Mouse (Mus musculus): ENCODE results near the gene Ip6k3.

The Ip6k3 gene

GRCm38 (mm10) chr17:27167545-27167944, at the start of gene Ip6k3:
TSS of gene Ip6k3 (minus strand) at chr17:27167795.
- DNase-seq = peak; percentile 80 to 81

- DNase-seq = peak; percentile 76 to 84
Measured at GRCm38 (mm10) chr17:27212768-27213525, 45.4 kb upstream of the Ip6k3 start.

DNA sequence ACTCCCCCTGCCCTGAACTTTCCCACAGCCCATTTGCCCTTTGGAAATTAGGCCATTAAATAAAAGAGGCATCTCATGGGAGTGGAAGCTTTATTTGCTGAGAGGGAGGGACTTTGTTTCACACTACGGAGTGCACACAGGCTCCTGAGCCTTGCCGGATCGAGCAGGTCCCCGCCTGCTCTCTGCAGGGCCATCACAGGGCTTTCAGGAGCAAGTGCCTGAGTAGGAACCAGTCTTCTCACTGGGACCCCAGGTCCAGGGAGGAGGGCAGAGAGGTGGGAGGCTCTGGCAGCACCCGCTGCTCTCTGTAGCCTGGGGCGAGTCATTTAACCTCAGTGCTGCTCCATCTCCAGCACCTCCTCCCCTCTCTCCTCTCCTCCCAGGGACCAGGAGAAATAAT, 44.4 kb upstream of the Ip6k3 start:
- no peak for DNase-seq

GRCm38 (mm10) chr17:27207113-27207707, 39.6 kb upstream of the Ip6k3 start:
- DNase-seq = no peak

- peak; percentile 97 to 98 for DNase-seq
Measured at GRCm38 (mm10) chr17:27204075-27204909, 36.7 kb upstream of the Ip6k3 start, which contains the start of gene Lemd2. TSS of gene Lemd2 (minus strand) at chr17:27204469.

DNA sequence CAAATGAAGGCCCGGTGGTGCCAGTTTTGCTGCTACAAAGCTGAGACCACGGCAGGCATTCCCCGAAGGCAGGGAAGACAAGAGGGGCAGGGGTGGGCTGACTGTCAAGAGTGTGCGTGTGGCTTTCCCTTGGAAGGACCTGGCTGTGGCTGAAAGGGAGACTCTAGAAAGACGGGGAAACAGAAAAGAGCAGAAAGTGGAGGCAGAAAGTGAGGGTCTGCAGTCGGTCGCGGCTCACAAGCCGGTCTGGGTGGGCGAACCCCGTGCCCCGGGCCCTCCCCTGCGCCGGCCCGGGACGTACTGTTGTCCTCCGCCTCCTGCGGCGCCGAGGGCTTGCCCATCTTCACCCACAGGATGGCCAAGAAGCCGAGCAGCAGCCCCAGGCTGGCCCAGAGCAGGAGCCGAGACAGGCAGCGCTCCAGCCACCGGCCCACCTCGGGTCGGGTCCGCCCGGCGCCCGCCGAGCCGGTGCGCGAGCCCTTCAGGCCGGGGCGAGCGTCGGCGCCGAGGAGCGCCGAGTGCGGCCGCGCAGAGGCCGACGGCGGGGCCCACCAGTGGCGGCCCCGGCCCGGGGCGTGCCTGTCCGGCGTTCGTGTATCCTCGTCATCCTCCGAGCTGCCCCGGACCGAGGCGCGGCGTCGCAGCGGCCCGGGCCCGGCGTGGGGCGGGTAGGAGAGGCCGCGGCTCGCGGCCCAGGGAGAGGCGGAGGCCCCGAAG, 35.9 kb upstream of the Ip6k3 start:
- peak; percentile 68 to 75 for DNase-seq

DNA sequence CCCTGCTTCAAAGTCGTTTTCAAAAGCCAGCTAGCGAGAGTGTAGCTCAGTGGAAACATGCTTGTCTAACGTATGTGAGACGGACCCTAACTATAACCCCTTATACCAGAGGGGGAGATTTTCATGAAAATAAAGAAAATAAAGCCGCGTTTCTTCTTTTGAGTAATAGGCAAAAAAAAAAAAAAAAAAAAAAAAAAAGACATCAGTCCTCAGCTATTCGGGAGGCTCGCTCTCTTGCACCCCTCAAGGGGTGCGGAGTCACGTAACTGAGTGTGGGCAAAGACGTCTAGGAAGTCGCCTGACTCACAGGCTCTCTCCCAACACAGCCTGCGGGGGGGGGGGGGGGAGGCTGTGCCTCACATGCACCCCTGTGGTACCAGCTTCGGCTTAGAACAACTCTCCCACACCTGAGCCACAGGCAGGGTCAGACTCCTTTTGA, 35.3 kb upstream of the Ip6k3 start:
- DNase-seq = no peak

GRCm38 (mm10) chr17:27201981-27202380, 34.4 kb upstream of the Ip6k3 start:
- DNase-seq = no peak

GRCm38 (mm10) chr17:27200801-27201200, 33.2 kb upstream of the Ip6k3 start:
- no peak for DNase-seq

GRCm38 (mm10) chr17:27199864-27200263, 32.3 kb upstream of the Ip6k3 start:
- DNase-seq = no peak

DNA sequence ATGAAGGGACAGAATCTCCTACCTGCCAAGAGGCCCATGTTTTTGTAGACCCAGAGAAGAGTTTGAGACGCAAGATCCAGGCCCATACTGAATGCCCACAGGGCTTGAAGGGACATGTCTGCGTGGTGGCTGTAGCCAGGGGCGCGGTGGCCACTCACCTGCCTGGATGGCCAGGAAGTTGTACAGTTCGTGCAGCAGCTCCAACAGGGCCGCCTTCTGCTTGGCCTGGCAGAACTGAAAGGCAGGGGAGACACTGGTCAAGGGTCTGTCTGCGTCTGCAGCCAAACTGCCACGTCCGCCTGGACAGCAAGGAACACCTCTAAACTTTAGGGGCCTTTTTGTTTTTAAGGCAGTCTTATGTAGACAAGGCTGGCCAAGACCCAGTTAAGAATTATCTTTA, 31.6 kb upstream of the Ip6k3 start:
- peak in 1 of 2 experiments; percentile 58 for DNase-seq

GRCm38 (mm10) chr17:27196206-27196605, 28.6 kb upstream of the Ip6k3 start:
- no peak for DNase-seq

- no peak for DNase-seq
Measured at GRCm38 (mm10) chr17:27194258-27195185, 26.9 kb upstream of the Ip6k3 start.

DNA sequence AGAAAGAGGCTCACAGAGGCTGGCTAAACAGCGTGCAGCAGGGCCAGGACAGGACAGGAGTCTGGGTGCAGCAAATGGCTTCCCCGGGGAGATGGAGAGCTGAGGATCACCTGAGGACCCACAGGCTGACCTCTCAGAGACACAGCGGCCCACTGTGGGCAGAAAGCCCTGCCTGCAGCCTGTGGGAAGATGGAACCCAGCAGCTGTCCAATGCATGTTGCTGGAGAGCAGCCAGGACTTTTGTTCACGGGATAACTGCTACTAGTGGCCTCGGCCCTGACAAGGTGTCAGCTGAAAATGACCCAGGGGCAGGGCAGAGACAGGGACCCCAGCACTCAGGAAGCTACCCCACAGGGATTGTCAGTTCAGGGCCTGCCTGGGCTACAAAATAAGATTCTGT, 24.2 kb upstream of the Ip6k3 start:
- peak; percentile 51 to 56 for DNase-seq

GRCm38 (mm10) chr17:27191189-27191588, 23.6 kb upstream of the Ip6k3 start:
- no peak for DNase-seq

DNA sequence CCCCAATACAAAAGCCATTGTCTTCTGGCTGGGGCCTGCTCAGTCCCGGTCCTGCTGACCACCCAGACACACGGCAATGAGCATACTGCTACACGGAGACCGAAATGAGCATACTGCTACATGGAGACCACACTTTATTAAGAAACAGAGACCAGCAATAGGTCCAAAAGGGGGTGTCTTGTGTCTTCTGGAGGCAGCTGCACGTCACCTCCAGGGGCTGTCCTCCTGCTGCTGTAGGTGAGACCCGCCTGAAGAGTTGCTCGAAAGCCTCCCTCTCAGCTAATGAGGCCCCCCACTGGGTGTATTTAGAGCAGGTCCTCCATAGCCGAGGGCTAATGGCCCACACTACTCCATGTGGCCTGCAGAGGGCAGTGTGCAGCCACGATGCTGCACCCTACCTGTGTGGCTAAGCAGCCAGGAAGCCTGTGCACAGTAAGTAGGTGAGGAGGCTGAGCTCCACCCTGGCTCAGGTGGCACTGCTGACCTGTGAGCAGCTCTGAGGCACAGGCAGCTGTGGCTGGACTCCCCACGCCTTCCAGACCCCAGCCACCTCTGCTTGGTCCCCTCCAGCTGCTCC, 22.1 kb upstream of the Ip6k3 start:
- DNase-seq = peak; percentile 89 to 92

- DNase-seq = peak; percentile 53 to 56
Measured at GRCm38 (mm10) chr17:27188883-27189282, 21.3 kb upstream of the Ip6k3 start.

- no peak for DNase-seq
Measured at GRCm38 (mm10) chr17:27187059-27187458, 19.5 kb upstream of the Ip6k3 start.

- no peak for DNase-seq
Measured at GRCm38 (mm10) chr17:27186068-27186467, 18.5 kb upstream of the Ip6k3 start.

DNA sequence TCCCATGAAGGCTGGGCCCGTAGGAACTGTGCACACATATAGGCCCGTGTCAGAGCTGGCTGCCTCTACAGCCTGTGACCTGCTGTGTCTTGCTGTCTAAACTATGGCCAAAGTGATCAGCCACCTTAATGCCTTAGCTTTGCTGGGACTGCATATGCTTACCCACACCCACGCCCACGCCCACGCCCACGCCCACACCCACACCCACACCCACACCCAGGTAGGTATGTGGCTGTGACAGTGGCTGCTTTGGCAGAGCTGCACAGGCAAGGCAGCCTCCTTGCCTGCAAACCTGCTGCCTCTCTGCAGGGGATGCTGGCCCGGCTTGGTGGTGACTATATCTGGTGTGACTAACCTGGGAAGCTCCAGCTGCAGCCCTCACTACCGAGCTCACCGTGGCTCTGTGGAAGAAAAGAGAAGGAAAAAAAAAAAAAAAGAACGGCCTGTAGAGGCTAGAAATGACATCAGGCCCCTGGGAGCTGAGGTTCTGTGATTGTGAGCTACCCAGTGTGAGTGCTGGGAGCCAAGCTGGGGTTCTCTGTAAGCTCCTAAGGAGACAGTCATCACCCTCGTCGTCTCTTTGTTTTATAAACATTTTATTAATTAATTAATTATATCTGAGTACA, 16.2 kb upstream of the Ip6k3 start:
- DNase-seq = no peak

GRCm38 (mm10) chr17:27182401-27182800, 14.8 kb upstream of the Ip6k3 start:
- peak; percentile 60 for DNase-seq
